Mouse (Mus musculus): ENCODE data around the gene Khdrbs2.

GRCm38 (mm10) chr1:32309637-32310036 lies 137.1 kb downstream of the Khdrbs2 start:
- TF ChIP-seq ZC3H11A (IDR thresholded peaks at IDR 0.05; ENCODE audit: borderline replicate concordance, low read depth, low read length), result no peak
- TF ChIP-seq ZNF384 (IDR thresholded peaks at IDR 0.05; ENCODE audit: low read depth, low read length), result no peak
- TF ChIP-seq HCFC1 (IDR thresholded peaks at IDR 0.05; ENCODE audit: borderline replicate concordance, insufficient read depth, low read length), result no peak
- TF ChIP-seq CHD2 (IDR thresholded peaks at IDR 0.05; ENCODE audit: low read depth, low read length), result no peak
